Mouse (Mus musculus): ENCODE results near the gene Zfp747. TPM values are rescaled to one million over a fixed set of nuclear protein-coding genes. Genes with fewer than 3 reads are reported as not detected.
A peak's percentile ranks its signal among the peaks of the same experiment; 100 is the strongest.
"Not testable (repeated sequence)": the region's sequence is repeated elsewhere in the genome, so short reads cannot be mapped to it uniquely, and the experiment has no call there.

Zfp747 gene
- polyA plus RNA-seq, 1 experiment from 2014 or later = 9.2 TPM

- 83% methylated on average over 3 of the region's 3 CpGs for WGBS
Measured at GRCm38 (mm10) chr7:127366249-127366648, 9.6 kb downstream of the Zfp747 start.

GRCm38 (mm10) chr7:127364166-127364565 lies 11.7 kb downstream of the Zfp747 start:
- Histone ChIP-seq H3K9me3 (0 out of 2 replicates have a peak, but pooled peaks cover 5% of the 10 kb centered on the region), H3K4me1 (replicated peaks) (peaks cover 7% of the 10 kb centered on the region), H3K27ac (no peak overlapping the region), H3K4me2 (peak overlapping the region; percentile 75), H3K9ac (replicated peaks) (peak overlapping the region; percentile 63; the same call in 1 of the 2 replicates), H3K36me3 (no peaks in the 10 kb centered on the region), H3K4me3 (replicated peaks) (peak overlapping the region; percentile 42; the same call in 1 of the 2 replicates), H3K27me3 (peaks cover 43% of the 10 kb centered on the region)
- WGBS = 59% methylated on average over 4 of the region's 4 CpGs
- ATAC-seq (ENCODE audit: insufficient number of reproducible peaks, insufficient read depth, low FRiP score, low TSS enrichment, low read depth) = no peak

More at GRCm38 (mm10) chr7:127366249-127366648, 9.6 kb downstream of the Zfp747 start:
- Histone ChIP-seq H3K4me3 (replicated peaks) (no peak overlapping the region), H3K4me1 (replicated peaks) (peaks cover 7% of the 10 kb centered on the region), H3K4me2 (no peak overlapping the region), H3K27ac (no peak overlapping the region), H3K36me3 (no peaks in the 10 kb centered on the region; the same call in 1 of the 2 replicates), H3K9ac (replicated peaks) (no peak overlapping the region), H3K9me3 (0 out of 2 replicates have a peak, but pooled peaks cover 5% of the 10 kb centered on the region), H3K27me3 (peaks cover 28% of the 10 kb centered on the region)
- no peak for ATAC-seq (ENCODE audit: insufficient number of reproducible peaks, insufficient read depth, low FRiP score, low TSS enrichment, low read depth)

- WGBS = under 1% methylated on average over 24 of the region's 24 CpGs
- Histone ChIP-seq H3K27ac (no peak overlapping the region), H3K27me3 (peaks cover 43% of the 10 kb centered on the region)
Measured at GRCm38 (mm10) chr7:127363475-127363921, 12.4 kb downstream of the Zfp747 start.

GRCm38 (mm10) chr7:127362418-127362817 lies 13.4 kb downstream of the Zfp747 start:
- H3K9me3 ChIP-seq; ATAC-seq (ENCODE audit: insufficient number of reproducible peaks, insufficient read depth, low FRiP score, low TSS enrichment, low read depth); H3K9ac ChIP-seq (replicated peaks); H3K4me3 ChIP-seq (replicated peaks); H3K27ac ChIP-seq; H3K36me3 ChIP-seq; H3K4me1 ChIP-seq (replicated peaks): not testable (repeated sequence)
- Histone ChIP-seq H3K27me3 (peaks cover 43% of the 10 kb centered on the region), H3K4me2 (peak overlapping the region; percentile 36)
- WGBS = 22% methylated on average over 13 of the region's 13 CpGs

More at GRCm38 (mm10) chr7:127363475-127363921, 12.4 kb downstream of the Zfp747 start:
- Histone ChIP-seq H3K4me1 (replicated peaks) (peaks cover 7% of the 10 kb centered on the region), H3K4me2 (peak overlapping the region; percentile 75), H3K36me3 (no peaks in the 10 kb centered on the region), H3K9me3 (0 out of 2 replicates have a peak, but pooled peaks cover 5% of the 10 kb centered on the region), H3K4me3 (replicated peaks) (peak overlapping the region; percentile 42), H3K9ac (replicated peaks) (peak overlapping the region; percentile 63)
- ATAC-seq (ENCODE audit: insufficient number of reproducible peaks, insufficient read depth, low FRiP score, low TSS enrichment, low read depth) = no peak

GRCm38 (mm10) chr7:127361449-127361848 lies 14.4 kb downstream of the Zfp747 start:
- Histone ChIP-seq H3K4me3 (replicated peaks) (no peak overlapping the region), H3K4me2 (no peak overlapping the region), H3K9me3 (no peaks in the 10 kb centered on the region), H3K27me3 (peaks cover 43% of the 10 kb centered on the region), H3K27ac (no peak overlapping the region), H3K36me3 (no peaks in the 10 kb centered on the region), H3K4me1 (replicated peaks) (peaks cover 7% of the 10 kb centered on the region), H3K9ac (replicated peaks) (no peak overlapping the region)
- 40% methylated on average over 13 of the region's 13 CpGs for whole genome bisulfite sequencing
- ATAC-seq (ENCODE audit: insufficient number of reproducible peaks, insufficient read depth, low FRiP score, low TSS enrichment, low read depth) = no peak

GRCm38 (mm10) chr7:127360265-127360664 lies 15.6 kb downstream of the Zfp747 start:
- H3K27me3 ChIP-seq = peaks cover 38% of the 10 kb centered on the region
- WGBS = 76% methylated on average over 4 of the region's 4 CpGs
- no peak overlapping the region for H3K4me3 ChIP-seq (replicated peaks)
- H3K4me2 ChIP-seq = no peak overlapping the region
- H3K9ac ChIP-seq (replicated peaks) = no peak overlapping the region
- H3K9me3 ChIP-seq = no peaks in the 10 kb centered on the region
- no peak for ATAC-seq (ENCODE audit: insufficient number of reproducible peaks, insufficient read depth, low FRiP score, low TSS enrichment, low read depth)
- peaks cover 7% of the 10 kb centered on the region for H3K4me1 ChIP-seq (replicated peaks)
- H3K36me3 ChIP-seq = no peaks in the 10 kb centered on the region
- H3K27ac ChIP-seq = no peak overlapping the region

- H3K9ac ChIP-seq (replicated peaks) = no peak overlapping the region
- no peak overlapping the region for H3K27ac ChIP-seq
- 64% methylated on average over 4 of the region's 4 CpGs for WGBS
- no peak for ATAC-seq (ENCODE audit: insufficient number of reproducible peaks, insufficient read depth, low FRiP score, low TSS enrichment, low read depth)
- H3K4me1 ChIP-seq (replicated peaks) = peaks cover 2% of the 10 kb centered on the region
- no peaks in the 10 kb centered on the region for H3K36me3 ChIP-seq
- peaks cover 23% of the 10 kb centered on the region for H3K27me3 ChIP-seq
- no peak overlapping the region for H3K4me2 ChIP-seq
- no peak overlapping the region for H3K4me3 ChIP-seq (replicated peaks)
- H3K9me3 ChIP-seq = no peaks in the 10 kb centered on the region
Measured at GRCm38 (mm10) chr7:127358472-127358871, 17.4 kb downstream of the Zfp747 start.

- Histone ChIP-seq H3K9me3 (no peaks in the 10 kb centered on the region), H3K27ac (no peak overlapping the region), H3K27me3 (peaks cover 20% of the 10 kb centered on the region), H3K4me2 (no peak overlapping the region), H3K36me3 (no peaks in the 10 kb centered on the region), H3K9ac (replicated peaks) (no peak overlapping the region), H3K4me1 (replicated peaks) (no peaks in the 10 kb centered on the region), H3K4me3 (replicated peaks) (no peak overlapping the region)
- no peak for ATAC-seq (ENCODE audit: insufficient number of reproducible peaks, insufficient read depth, low FRiP score, low TSS enrichment, low read depth)
- 69% methylated on average over 2 of the region's 2 CpGs for WGBS
Measured at GRCm38 (mm10) chr7:127357871-127358270, 18.0 kb downstream of the Zfp747 start.

- 59% methylated on average over 3 of the region's 3 CpGs for WGBS
- no peak overlapping the region for H3K4me2 ChIP-seq
- no peak overlapping the region for H3K9ac ChIP-seq (replicated peaks)
- no peak for ATAC-seq (ENCODE audit: insufficient number of reproducible peaks, insufficient read depth, low FRiP score, low TSS enrichment, low read depth)
- no peaks in the 10 kb centered on the region for H3K4me1 ChIP-seq (replicated peaks)
- H3K9me3 ChIP-seq = no peaks in the 10 kb centered on the region
- H3K27ac ChIP-seq = no peak overlapping the region
- H3K36me3 ChIP-seq = no peaks in the 10 kb centered on the region
- no peak overlapping the region for H3K4me3 ChIP-seq (replicated peaks)
- peaks cover 11% of the 10 kb centered on the region for H3K27me3 ChIP-seq
Measured at GRCm38 (mm10) chr7:127355796-127356195, 20.1 kb downstream of the Zfp747 start.

- Histone ChIP-seq H3K27me3 (no peaks in the 10 kb centered on the region), H3K36me3 (no peaks in the 10 kb centered on the region), H3K4me2 (no peak overlapping the region), H3K4me1 (replicated peaks) (peaks cover 6% of the 10 kb centered on the region), H3K27ac (no peak overlapping the region), H3K9ac (replicated peaks) (no peak overlapping the region), H3K9me3 (no peaks in the 10 kb centered on the region), H3K4me3 (replicated peaks) (no peak overlapping the region)
- WGBS = 93% methylated on average over 5 of the region's 5 CpGs
- ATAC-seq (ENCODE audit: insufficient number of reproducible peaks, insufficient read depth, low FRiP score, low TSS enrichment, low read depth) = no peak
Measured at GRCm38 (mm10) chr7:127351230-127352004, 24.4 kb downstream of the Zfp747 start.

GRCm38 (mm10) chr7:127346676-127347075 lies 29.2 kb downstream of the Zfp747 start:
- Histone ChIP-seq H3K9ac (replicated peaks) (no peak overlapping the region), H3K27me3 (no peaks in the 10 kb centered on the region), H3K9me3 (no peaks in the 10 kb centered on the region), H3K27ac (no peak overlapping the region; the same call in 1 of the 2 replicates), H3K4me2 (peak overlapping the region; percentile 76), H3K4me1 (replicated peaks) (peaks cover 17% of the 10 kb centered on the region), H3K4me3 (replicated peaks) (peak overlapping the region; percentile 94), H3K36me3 (peaks cover 23% of the 10 kb centered on the region)
- 13% methylated on average over 8 of the region's 8 CpGs for WGBS
- ATAC-seq (ENCODE audit: insufficient number of reproducible peaks, insufficient read depth, low FRiP score, low TSS enrichment, low read depth) = no peak

Data from limb, embryonic 12.5 days (tissue).